In genomic region chr8:72137431-72137830, GRCm38 (mm10) we compare ENCODE assay signal across 12 mouse cellular contexts. TPM values are rescaled to one million over a fixed set of nuclear protein-coding genes. Genes with fewer than 3 reads are reported as not detected.
DNase-seq lines count a peak whose midpoint lies in the region; ATAC-seq lines count a peak whose summit lies in the region.
"Had no signal": no experiment of that assay in that cellular context is flagged by ENCODE, and none has a peak within 500 bp of the region (broad histone marks: within the 10 kb centered on the region; RNA-seq: fewer than 3 reads in every experiment).

No protein-coding gene starts in this region.

- DNase-seq in forebrain, embryonic 10.5 days (ENCODE audit: extremely low spot score, low spot score), result no peak
- no peak for DNase-seq in lung, postnatal 10 days
- no peak for DNase-seq in hindbrain, embryonic 14.5 days (ENCODE audit: low spot score)
- DNase-seq in cerebellum, adult 8-10 months, result no peak
- no peak for DNase-seq in adrenal gland, adult 2 months
- DNase-seq: cerebellum, adult 11 months had no signal

- H3K79me2 ChIP-seq in macrophage (ENCODE audit: inconsistent target), result peaks cover 69% of the 10 kb centered on the region

- H3K36me3 ChIP-seq in forebrain, embryonic 10.5 days (replicated peaks), result peaks cover 51% of the 10 kb centered on the region
- peaks cover 12% of the 10 kb centered on the region for H3K36me3 ChIP-seq in forebrain, embryonic 16.5 days (ENCODE audit: control insufficient read depth, insufficient read depth)
- peaks cover 24% of the 10 kb centered on the region for H3K36me3 ChIP-seq in lung, embryonic 16.5 days (ENCODE audit: control insufficient read depth, insufficient read depth, low read length)
- H3K36me3 ChIP-seq in hindbrain, embryonic 14.5 days (replicated peaks; ENCODE audit: control insufficient read depth, insufficient read depth), result peaks cover 44% of the 10 kb centered on the region
- peaks cover 41% of the 10 kb centered on the region for H3K36me3 ChIP-seq in macrophage (ENCODE audit: inconsistent target)

- WGBS in forebrain, embryonic 10.5 days, result 90% methylated on average over 2 of the region's 2 CpGs
- WGBS in forebrain, embryonic 16.5 days, result 96% methylated on average over 2 of the region's 2 CpGs
- WGBS in lung, embryonic 16.5 days, result 85% methylated on average over 2 of the region's 2 CpGs
- 98% methylated on average over 2 of the region's 2 CpGs for WGBS in hindbrain, embryonic 14.5 days
- 75% methylated on average over 2 of the region's 2 CpGs for WGBS in macrophage (ENCODE audit: missing documents)

- H3K4me1 ChIP-seq in forebrain, embryonic 10.5 days, result peaks cover 31% of the 10 kb centered on the region
- peaks cover 15% of the 10 kb centered on the region for H3K4me1 ChIP-seq in forebrain, embryonic 16.5 days (replicated peaks; ENCODE audit: control insufficient read depth, insufficient read depth, low read length)
- peaks cover 32% of the 10 kb centered on the region for H3K4me1 ChIP-seq in lung, embryonic 16.5 days (replicated peaks; ENCODE audit: control insufficient read depth, insufficient read depth, low read length)
- peaks cover 19% of the 10 kb centered on the region for H3K4me1 ChIP-seq in hindbrain, embryonic 14.5 days (replicated peaks; ENCODE audit: control insufficient read depth, insufficient read depth, low read length)

- H3K4me3 ChIP-seq in forebrain, embryonic 10.5 days, result peak overlapping the region; percentile 70
- H3K4me3 ChIP-seq in forebrain, embryonic 16.5 days (replicated peaks; ENCODE audit: low read length), result no peak overlapping the region
- H3K4me3 ChIP-seq in lung, embryonic 16.5 days (ENCODE audit: low read length), result peak overlapping the region; percentile 93
- 0 out of 2 replicates have a peak overlapping the region, but pooled peaks have one; percentile 70 for H3K4me3 ChIP-seq in hindbrain, embryonic 14.5 days (replicated peaks; ENCODE audit: low read length)
- peak overlapping the region; percentile 97 for H3K4me3 ChIP-seq in macrophage (ENCODE audit: inconsistent target)

- no peak overlapping the region for H3K9ac ChIP-seq in forebrain, embryonic 16.5 days (replicated peaks; ENCODE audit: low read depth, low read length)
- peak overlapping the region; percentile 54; the same call in 1 of the 2 replicates for H3K9ac ChIP-seq in lung, embryonic 16.5 days (ENCODE audit: low read length)
- H3K9ac ChIP-seq in hindbrain, embryonic 14.5 days, result no peak overlapping the region

- no peaks in the 10 kb centered on the region for H3K9me3 ChIP-seq in forebrain, embryonic 10.5 days
- H3K9me3 ChIP-seq in forebrain, embryonic 16.5 days (ENCODE audit: control insufficient read depth, low read length), result no peaks in the 10 kb centered on the region
- no peaks in the 10 kb centered on the region for H3K9me3 ChIP-seq in lung, embryonic 16.5 days (ENCODE audit: control insufficient read depth, low read length)
- H3K9me3 ChIP-seq in hindbrain, embryonic 14.5 days (ENCODE audit: control insufficient read depth, low read length), result no peaks in the 10 kb centered on the region

- no peaks in the 10 kb centered on the region for H3K27me3 ChIP-seq in forebrain, embryonic 10.5 days (ENCODE audit: poor library complexity, severe bottlenecking)
- H3K27me3 ChIP-seq in forebrain, embryonic 16.5 days (replicated peaks; ENCODE audit: control insufficient read depth, insufficient read depth, low read length), result no peaks in the 10 kb centered on the region
- no peaks in the 10 kb centered on the region for H3K27me3 ChIP-seq in lung, embryonic 16.5 days (ENCODE audit: control insufficient read depth, insufficient read depth, low read depth, low read length)
- H3K27me3 ChIP-seq in hindbrain, embryonic 14.5 days (ENCODE audit: control insufficient read depth, insufficient read depth, low read length), result no peaks in the 10 kb centered on the region

- no peak overlapping the region for H3K27ac ChIP-seq in forebrain, embryonic 10.5 days
- no peak overlapping the region for H3K27ac ChIP-seq in forebrain, embryonic 16.5 days (ENCODE audit: low read length)
- peak overlapping the region; percentile 100; the same call in 1 of the 2 replicates for H3K27ac ChIP-seq in lung, embryonic 16.5 days (ENCODE audit: low read length)
- H3K27ac ChIP-seq in hindbrain, embryonic 14.5 days, result no peak overlapping the region
- H3K27ac ChIP-seq in macrophage, result peak overlapping the region; percentile 99

- no peak overlapping the region for H3K4me2 ChIP-seq in forebrain, embryonic 16.5 days (ENCODE audit: low read length)
- peak overlapping the region; percentile 69 for H3K4me2 ChIP-seq in lung, embryonic 16.5 days (ENCODE audit: low read depth, low read length)
- H3K4me2 ChIP-seq in hindbrain, embryonic 14.5 days (replicated peaks), result peak overlapping the region; percentile 94

- ATAC-seq in forebrain, embryonic 16.5 days, result no peak
- ATAC-seq in lung, embryonic 16.5 days (ENCODE audit: low read depth), result no peak
- no peak for ATAC-seq in hindbrain, embryonic 14.5 days (ENCODE audit: low FRiP score)

RNA-seq across cellular contexts. Expression of gene Tpm4, which starts 2.7 kb away (rescaled TPM):
- polyA plus RNA-seq in forebrain, embryonic 10.5 days (2016; fragmentation: Nextera tagmentation; extraction: Ambion mirVana), result 634 and 649 TPM in 2 replicates
- polyA plus RNA-seq in forebrain, embryonic 16.5 days (2015; fragmentation: Nextera tagmentation; extraction: Ambion mirVana), result 214 and 253 TPM in 2 replicates
- polyA plus RNA-seq in lung, embryonic 16.5 days (2015; fragmentation: Nextera tagmentation; extraction: Ambion mirVana), result 906 and 927 TPM in 2 replicates
- polyA plus RNA-seq in hindbrain, embryonic 14.5 days (2014; fragmentation: Nextera tagmentation; extraction: Ambion mirVana), result 177 and 186 TPM in 2 replicates
- total RNA-seq in macrophage (2018; cell fraction: chromatin; rRNA removed), result 100 to 1,000 TPM in 11 of 26 experiments, 10 to 100 TPM in 15; 26.6 to 355 (median 78.7) TPM
- 100 to 1,000 TPM in 25 of 26 experiments, 10 to 100 TPM in 1; 96.9 to 415 (median 181) TPM for total RNA-seq in macrophage (2018; cell fraction: cytosol; rRNA removed)
- total RNA-seq in macrophage (2018; cell fraction: nucleus; rRNA removed), result 100 to 1,000 TPM in 15 of 26 experiments, 10 to 100 TPM in 11; 63.2 to 384 (median 112) TPM
- 152 to 252 TPM (median 227 TPM) in 3 replicates for polyA plus RNA-seq in macrophage (2018)
- 100 to 1,000 TPM; 188 to 222 TPM for total RNA-seq in adrenal gland, adult 2 months (2021)
- 30.1 and 33.3 TPM in 2 replicates for polyA plus RNA-seq in adrenal gland, adult 2 months (2012; rRNA removed)

RNA-seq across cellular contexts. Expression of gene Rab8a, which starts 23.6 kb away (rescaled TPM):
- polyA plus RNA-seq in forebrain, embryonic 10.5 days (2016; fragmentation: Nextera tagmentation; extraction: Ambion mirVana), result 138 and 144 TPM in 2 replicates
- 105 and 121 TPM in 2 replicates for polyA plus RNA-seq in forebrain, embryonic 16.5 days (2015; fragmentation: Nextera tagmentation; extraction: Ambion mirVana)
- 112 and 125 TPM in 2 replicates for polyA plus RNA-seq in lung, embryonic 16.5 days (2015; fragmentation: Nextera tagmentation; extraction: Ambion mirVana)
- polyA plus RNA-seq in hindbrain, embryonic 14.5 days (2014; fragmentation: Nextera tagmentation; extraction: Ambion mirVana), result 60.4 and 68.9 TPM in 2 replicates
- 10 to 100 TPM; 25.2 to 91.2 (median 49.4) TPM for total RNA-seq in macrophage (2018; cell fraction: chromatin; rRNA removed)
- 100 to 1,000 TPM in 20 of 26 experiments, 10 to 100 TPM in 6; 84.0 to 178 (median 122) TPM for total RNA-seq in macrophage (2018; cell fraction: cytosol; rRNA removed)
- 10 to 100 TPM; 26.0 to 87.1 (median 45.7) TPM for total RNA-seq in macrophage (2018; cell fraction: nucleus; rRNA removed)
- 103 to 457 TPM (median 106 TPM) in 3 replicates for polyA plus RNA-seq in macrophage (2018)
- 10 to 100 TPM; 61.7 to 79.3 TPM for total RNA-seq in adrenal gland, adult 2 months (2021)
- polyA plus RNA-seq in adrenal gland, adult 2 months (2012; rRNA removed), result 16.2 and 16.9 TPM in 2 replicates

RNA-seq across cellular contexts. Expression of gene Olfr374, which starts 30.6 kb away (rescaled TPM):
- polyA plus RNA-seq in forebrain, embryonic 10.5 days (2016; fragmentation: Nextera tagmentation; extraction: Ambion mirVana), result not detected in 2 replicates
- not detected in 2 replicates for polyA plus RNA-seq in forebrain, embryonic 16.5 days (2015; fragmentation: Nextera tagmentation; extraction: Ambion mirVana)
- polyA plus RNA-seq in lung, embryonic 16.5 days (2015; fragmentation: Nextera tagmentation; extraction: Ambion mirVana), result not detected in 2 replicates
- not detected in 2 replicates for polyA plus RNA-seq in hindbrain, embryonic 14.5 days (2014; fragmentation: Nextera tagmentation; extraction: Ambion mirVana)
- total RNA-seq in macrophage (2018; cell fraction: chromatin; rRNA removed), result under 1 TPM in 4 of 26 experiments, not detected in 22; 0.05 to 0.57 (median 0.12) TPM
- total RNA-seq in macrophage (2018; cell fraction: cytosol; rRNA removed), result not detected
- total RNA-seq in macrophage (2018; cell fraction: nucleus; rRNA removed), result not detected
- not detected in 3 replicates for polyA plus RNA-seq in macrophage (2018)
- not detected for total RNA-seq in adrenal gland, adult 2 months (2021)
- polyA plus RNA-seq in adrenal gland, adult 2 months (2012; rRNA removed), result not detected in 2 replicates
- total RNA-seq: megakaryocyte progenitor cell, adult 5-6 weeks had no signal
- polyA plus RNA-seq: large intestine, adult 2 months had no signal

RNA-seq across cellular contexts. Expression of gene Hsh2d, which starts 52.0 kb away (rescaled TPM):
- polyA plus RNA-seq in forebrain, embryonic 10.5 days (2016; fragmentation: Nextera tagmentation; extraction: Ambion mirVana), result 0.07 TPM in 1 of 2 replicates, not detected in the other
- polyA plus RNA-seq in forebrain, embryonic 16.5 days (2015; fragmentation: Nextera tagmentation; extraction: Ambion mirVana), result not detected in 2 replicates
- polyA plus RNA-seq in lung, embryonic 16.5 days (2015; fragmentation: Nextera tagmentation; extraction: Ambion mirVana), result 0.41 and 0.60 TPM in 2 replicates
- polyA plus RNA-seq in hindbrain, embryonic 14.5 days (2014; fragmentation: Nextera tagmentation; extraction: Ambion mirVana), result not detected in 2 replicates
- 1 to 10 TPM in 7 of 26 experiments, under 1 TPM in 11, not detected in 8; 0.37 to 1.9 (median 0.94) TPM for total RNA-seq in macrophage (2018; cell fraction: chromatin; rRNA removed)
- 1 to 10 TPM in 12 of 26 experiments, under 1 TPM in 14; 0.09 to 4.3 (median 0.71) TPM for total RNA-seq in macrophage (2018; cell fraction: cytosol; rRNA removed)
- 1 to 10 TPM in 14 of 26 experiments, under 1 TPM in 8, not detected in 4; 0.45 to 6.1 (median 2.4) TPM for total RNA-seq in macrophage (2018; cell fraction: nucleus; rRNA removed)
- polyA plus RNA-seq in macrophage (2018), result 0.14 to 0.27 TPM (median 0.20 TPM) in 3 replicates
- total RNA-seq in adrenal gland, adult 2 months (2021), result not detected
- 0.17 TPM in 1 of 2 replicates, not detected in the other for polyA plus RNA-seq in adrenal gland, adult 2 months (2012; rRNA removed)

RNA-seq across cellular contexts. Expression of gene Olfr373, which starts 54.5 kb away (rescaled TPM):
- polyA plus RNA-seq in forebrain, embryonic 10.5 days (2016; fragmentation: Nextera tagmentation; extraction: Ambion mirVana), result 0.06 TPM in 1 of 2 replicates, not detected in the other
- not detected in 2 replicates for polyA plus RNA-seq in forebrain, embryonic 16.5 days (2015; fragmentation: Nextera tagmentation; extraction: Ambion mirVana)
- not detected in 2 replicates for polyA plus RNA-seq in lung, embryonic 16.5 days (2015; fragmentation: Nextera tagmentation; extraction: Ambion mirVana)
- not detected in 2 replicates for polyA plus RNA-seq in hindbrain, embryonic 14.5 days (2014; fragmentation: Nextera tagmentation; extraction: Ambion mirVana)
- not detected for total RNA-seq in macrophage (2018; cell fraction: chromatin; rRNA removed)
- total RNA-seq in macrophage (2018; cell fraction: cytosol; rRNA removed), result not detected
- not detected for total RNA-seq in macrophage (2018; cell fraction: nucleus; rRNA removed)
- polyA plus RNA-seq in macrophage (2018), result not detected in 3 replicates
- total RNA-seq in adrenal gland, adult 2 months (2021), result not detected
- polyA plus RNA-seq in adrenal gland, adult 2 months (2012; rRNA removed), result not detected in 2 replicates
- total RNA-seq: megakaryocyte progenitor cell, adult 5-6 weeks had no signal
- polyA plus RNA-seq: large intestine, adult 2 months; spleen, adult 2 months had no signal

Comparison
In these comparisons a context has a peak if more than half of its experiments do, and no peak if none do; other contexts are left out.
1. H3K27ac ChIP-seq: peak in lung, embryonic 16.5 days (single experiment) and macrophage (single experiment); none in forebrain, embryonic 10.5 days (single experiment), forebrain, embryonic 16.5 days (single experiment) and hindbrain, embryonic 14.5 days (single experiment).